Mouse (Mus musculus) cerebellum, postnatal 14 days (tissue): Measurements from ENCODE around the gene 1110051M20Rik.

ENCODE experiments used
- DNase-seq, 2 experiments: peaks; one replicate each; pipeline ENCODE4 v3.0.0; 2021; ENCODE audit warnings: mixed read lengths in 2 of 2

Gene 1110051M20Rik

DNA sequence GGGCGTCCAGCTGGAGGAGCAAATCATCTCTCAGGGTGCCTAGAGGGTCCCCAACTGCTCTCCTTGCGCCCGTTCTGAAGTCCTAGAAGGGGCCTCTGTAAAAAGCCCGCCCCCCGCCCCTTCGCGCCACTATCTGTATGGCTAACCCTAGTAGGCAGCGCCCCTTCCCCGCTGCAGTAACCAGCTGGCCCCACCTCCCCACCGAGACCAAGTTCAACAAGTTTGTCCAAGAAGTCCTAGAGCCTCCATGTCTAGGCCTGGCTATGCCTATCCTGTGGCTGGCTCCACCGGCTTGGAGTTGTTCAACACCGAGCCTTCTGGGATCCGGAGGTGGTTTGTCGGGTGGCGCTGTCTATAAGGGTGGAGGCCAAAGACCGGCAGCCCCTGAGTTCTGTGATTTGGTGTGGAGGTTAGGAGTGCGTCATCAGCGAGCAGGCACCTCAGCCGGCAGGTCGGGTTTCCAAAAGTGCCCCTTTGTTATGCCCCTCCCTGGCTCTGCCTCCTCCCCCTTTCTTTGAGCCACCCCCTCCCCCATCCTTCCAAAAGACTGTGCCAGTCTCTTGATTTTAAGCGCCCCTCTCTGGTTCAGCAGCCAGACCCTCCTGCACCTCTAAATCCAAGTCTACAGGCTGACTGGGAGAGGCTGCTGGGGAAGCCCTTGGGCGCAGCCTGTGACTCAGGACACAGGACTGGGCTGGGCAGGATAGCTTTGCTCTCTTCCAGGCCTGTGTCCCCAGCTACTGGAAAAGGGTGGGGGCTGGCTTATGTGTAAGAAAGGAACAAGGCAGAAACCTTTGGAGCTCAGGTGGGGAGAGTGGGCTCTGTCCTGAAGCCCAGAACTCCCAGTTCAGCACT, 187.2 kb downstream of the 1110051M20Rik start:
- peak; percentile 50 to 57 for DNase-seq

DNA sequence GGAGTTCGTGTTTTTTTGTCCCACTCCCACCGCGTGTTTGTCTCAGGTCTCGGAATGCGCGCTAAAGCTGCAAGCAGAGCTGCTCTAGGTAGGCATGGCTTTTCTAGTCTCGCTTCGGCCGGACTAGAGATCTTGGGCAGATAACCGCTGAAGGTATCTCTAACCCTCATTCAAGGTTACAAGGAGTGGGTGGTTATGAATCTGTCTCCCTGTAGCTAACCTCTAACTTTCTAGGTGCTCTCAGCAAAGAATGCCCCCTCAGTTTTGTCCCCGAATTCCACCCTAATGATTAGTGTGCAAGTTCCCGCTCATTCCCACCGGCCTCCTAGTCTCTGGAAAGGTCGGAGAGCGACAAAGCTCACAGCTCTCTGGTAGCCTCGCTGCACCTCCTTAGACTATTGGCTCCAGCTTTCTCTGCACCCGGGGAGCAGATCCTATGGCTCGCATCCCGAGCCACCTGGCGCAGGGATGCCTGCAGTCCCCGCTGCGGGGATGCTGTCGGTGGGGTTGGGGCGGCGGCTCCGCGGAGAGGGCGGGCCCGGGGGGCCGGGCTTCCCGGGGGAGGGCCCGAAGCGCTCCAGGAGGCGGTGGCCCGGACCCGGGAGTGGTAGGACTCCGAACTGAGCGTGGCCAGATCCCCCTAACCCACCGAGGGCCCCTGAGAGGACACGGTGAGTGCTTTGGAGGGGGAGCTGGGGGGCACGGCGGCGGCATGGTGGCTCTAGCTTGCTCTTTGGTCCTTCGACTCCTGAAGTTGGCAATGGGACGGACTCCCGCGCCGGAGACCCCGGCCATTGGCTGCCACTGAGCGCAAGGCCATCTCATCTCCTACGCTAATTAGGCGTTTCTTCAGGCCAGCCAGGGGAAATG, 188.0 kb downstream of the 1110051M20Rik start:
- peak; percentile 66 to 68 for DNase-seq

- DNase-seq = peak; percentile 49 to 62
Observed at GRCm38 (mm10) chr2:91255661-91256150, 188.8 kb downstream of the 1110051M20Rik start, which contains the start of gene Pacsin3. Pacsin3 (plus strand) TSS chr2:91255954.

DNA sequence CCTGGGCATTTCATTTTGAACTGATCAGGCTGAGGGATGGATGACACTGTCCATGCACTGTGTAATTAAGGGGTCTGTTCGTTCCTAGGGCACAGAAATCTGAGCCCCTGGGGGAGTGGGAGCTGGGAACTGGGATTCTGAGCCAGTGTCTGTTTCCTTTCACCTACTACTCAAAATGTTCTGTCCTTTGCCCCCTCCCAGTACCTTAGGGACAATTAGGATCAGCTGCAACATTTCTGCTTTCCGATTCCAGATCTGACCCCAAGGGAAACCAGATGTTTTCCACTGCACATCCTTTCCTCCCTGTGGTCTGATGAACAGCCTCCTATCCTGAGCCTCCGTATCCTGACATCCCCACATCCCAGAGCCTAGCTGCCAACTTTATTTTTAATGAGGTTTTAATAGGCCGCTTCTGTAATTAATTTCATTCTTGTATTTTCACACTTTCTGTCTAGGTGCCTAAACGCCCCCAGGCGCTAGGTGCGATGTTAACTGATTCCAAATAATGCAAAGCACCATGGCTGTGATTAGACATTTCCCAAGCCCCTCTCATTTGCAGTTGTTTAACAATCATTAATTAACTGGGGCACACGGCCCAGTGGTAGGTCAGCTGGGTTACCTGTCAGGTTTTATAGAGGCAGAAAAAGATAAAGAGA, 189.7 kb downstream of the 1110051M20Rik start:
- DNase-seq = no peak

- DNase-seq = no peak
Observed at GRCm38 (mm10) chr2:91252512-91252911, 192.0 kb downstream of the 1110051M20Rik start.

DNA sequence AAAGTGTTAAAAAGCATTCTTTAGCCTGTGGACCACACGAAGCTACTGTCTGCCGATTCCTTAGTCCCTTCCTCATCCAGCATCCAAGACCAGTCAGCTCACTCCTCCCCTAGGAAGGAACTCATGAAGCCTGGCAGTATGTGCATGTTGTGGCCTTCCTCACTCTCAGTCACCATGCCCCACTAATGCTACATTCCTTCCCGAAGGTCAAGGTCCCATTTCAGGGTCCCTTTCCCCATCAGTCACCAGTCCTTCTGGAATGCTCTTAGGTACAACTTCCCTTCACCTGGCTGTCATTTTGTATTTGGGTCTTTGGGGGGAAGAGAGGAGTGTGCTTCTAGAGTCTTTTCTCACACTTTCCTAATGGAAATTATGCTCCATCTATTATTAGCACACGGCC, 192.5 kb downstream of the 1110051M20Rik start:
- DNase-seq = no peak

DNA sequence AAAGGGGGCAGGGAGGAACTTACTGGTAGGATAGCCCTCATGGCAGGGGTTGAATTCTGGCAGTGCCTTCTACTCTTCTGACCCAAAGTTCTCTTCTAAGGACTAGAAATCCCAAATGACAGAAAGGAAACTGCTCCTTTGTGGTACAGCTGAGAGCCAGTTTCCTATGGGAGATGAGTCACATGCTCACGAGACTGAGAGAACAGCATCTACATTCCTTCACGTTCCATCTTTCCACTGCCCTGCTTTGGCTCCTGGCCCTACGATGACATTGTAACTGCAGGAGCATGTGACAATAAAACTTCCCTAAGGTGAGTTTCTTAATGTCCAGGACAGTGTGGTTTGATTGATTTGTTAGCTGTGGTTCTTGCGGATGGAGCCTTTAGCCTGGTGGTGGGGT, 196.1 kb downstream of the 1110051M20Rik start:
- no peak for DNase-seq

- no peak for DNase-seq
Observed at GRCm38 (mm10) chr2:91244557-91245228, 199.8 kb downstream of the 1110051M20Rik start.

DNA sequence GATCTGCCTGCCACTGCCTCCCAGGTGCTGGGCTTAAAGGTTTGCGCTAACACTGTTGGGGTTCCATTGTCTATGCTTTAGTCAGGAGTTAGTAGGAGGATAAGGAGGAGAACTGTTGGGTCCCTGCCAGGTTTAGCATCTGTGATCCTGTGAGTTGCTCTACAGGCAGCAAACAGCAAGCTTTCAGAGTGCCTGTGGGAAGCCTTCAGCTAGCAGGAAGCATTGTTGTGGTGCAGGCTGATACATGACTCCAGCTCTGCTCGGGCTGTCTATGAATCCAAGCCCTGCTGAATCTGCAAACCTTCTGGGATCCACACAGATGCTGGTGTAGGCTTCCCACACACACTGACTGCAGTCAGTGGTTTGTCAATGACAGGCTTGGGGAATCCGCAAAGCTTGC, 201.1 kb downstream of the 1110051M20Rik start:
- DNase-seq = peak in 1 of 2 experiments; percentile 24

GRCm38 (mm10) chr2:91242547-91242946, 202.0 kb downstream of the 1110051M20Rik start:
- DNase-seq = no peak

GRCm38 (mm10) chr2:91237511-91238080, 206.9 kb downstream of the 1110051M20Rik start:
- DNase-seq = peak; percentile 19 to 30

DNA sequence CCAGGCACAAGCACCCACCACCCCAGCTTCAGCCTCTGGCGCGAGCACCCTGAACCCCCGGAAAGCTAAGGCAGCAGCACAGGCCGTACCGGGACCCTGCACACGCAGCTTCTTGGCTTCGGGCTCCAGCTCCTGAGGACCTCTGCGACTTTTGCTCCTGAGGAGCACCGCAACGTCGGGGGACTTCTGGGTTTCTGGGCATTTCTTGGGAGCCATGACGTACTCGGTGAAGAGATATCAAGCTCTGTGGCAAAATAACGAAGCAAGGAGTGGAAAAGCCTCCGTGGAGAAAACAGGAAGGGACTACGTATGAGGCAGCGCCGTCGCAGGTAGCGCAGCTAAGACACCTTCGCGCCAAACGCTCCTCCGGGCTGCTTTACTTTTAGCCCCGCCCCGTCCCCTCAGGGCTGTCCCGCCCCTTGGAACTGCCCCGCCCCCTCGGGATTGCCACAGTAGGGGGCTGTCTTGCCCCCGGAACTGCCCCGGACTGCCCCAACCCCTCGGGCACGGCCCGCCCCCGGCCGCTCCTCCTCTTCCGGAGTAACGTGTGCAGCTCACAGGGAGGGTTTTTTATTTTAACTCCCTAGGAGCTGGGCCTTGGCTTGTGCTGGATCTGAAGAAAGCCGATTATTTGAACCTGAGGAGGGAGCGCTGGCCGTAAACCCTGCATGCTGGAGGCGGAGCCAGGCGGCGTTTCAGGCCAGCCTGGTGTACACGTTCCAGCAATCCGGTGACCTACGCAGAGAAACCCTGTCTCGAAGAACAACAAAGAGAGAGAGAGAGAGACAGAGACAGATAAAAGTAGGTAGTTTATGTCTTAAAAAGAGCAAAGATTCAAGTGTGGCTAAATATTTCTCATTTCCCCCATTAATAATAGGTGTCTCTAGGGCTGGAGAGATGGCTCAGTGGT, 207.6 kb downstream of the 1110051M20Rik start, which contains the start of gene Ddb2:
Gene Ddb2, minus strand, starts transcription at position 382 of the 910 bp plus-strand sequence.
- peak; percentile 97 to 98 for DNase-seq

GRCm38 (mm10) chr2:91229735-91230134, 214.8 kb downstream of the 1110051M20Rik start:
- DNase-seq = no peak
